Mouse (Mus musculus) c-Kit-positive CD71-positive TER-119-negative erythroid progenitor cells, embryonic 14.5 days (primary cell): Measurements from ENCODE around the gene Pigv.

ENCODE experiments used
- DNase-seq: peaks from one replicate; pipeline ENCODE4 v3.0.0-alpha.2; 2013; ENCODE audit warnings: low read depth

Pigv gene

DNA sequence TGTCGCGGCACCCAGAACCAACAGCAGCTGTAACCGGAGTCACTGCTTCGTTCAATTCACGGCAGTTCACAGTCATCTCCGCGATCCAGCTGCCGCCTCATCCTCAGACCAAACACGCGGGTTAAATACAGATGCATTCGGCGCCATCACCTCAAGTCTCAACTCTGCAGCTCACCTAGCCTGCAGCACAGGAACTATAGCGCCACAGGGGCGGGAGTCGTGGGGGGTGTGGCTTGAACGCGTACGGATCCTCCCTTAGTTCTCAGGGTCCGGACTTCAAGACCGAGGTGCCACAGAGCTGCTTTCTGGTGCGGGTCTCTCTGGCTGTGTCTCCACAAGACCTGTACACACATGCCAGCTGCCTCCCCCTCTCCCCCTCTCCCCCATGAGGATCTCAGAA, 26.8 kb downstream of the Pigv start:
- DNase-seq = no peak

DNA sequence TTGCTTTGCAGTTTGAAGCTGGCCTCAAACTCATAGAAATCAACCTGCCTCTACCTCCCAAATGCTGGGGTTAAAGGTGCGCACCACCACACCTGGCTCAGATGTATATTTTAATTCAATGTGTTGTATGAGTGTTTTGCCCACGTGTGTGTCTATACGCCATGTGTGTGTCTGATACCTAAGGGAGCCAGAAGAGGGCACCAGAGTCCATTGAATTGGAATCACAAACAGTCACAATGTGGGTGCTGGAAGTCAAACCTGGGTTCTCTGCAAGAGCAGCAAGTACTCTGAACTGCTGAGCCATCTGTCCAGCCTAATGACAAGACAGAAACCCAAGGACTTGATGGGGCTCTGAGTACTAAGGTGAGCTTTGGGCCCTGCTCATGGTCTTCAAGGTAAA, 27.3 kb downstream of the Pigv start:
- no peak for DNase-seq

DNA sequence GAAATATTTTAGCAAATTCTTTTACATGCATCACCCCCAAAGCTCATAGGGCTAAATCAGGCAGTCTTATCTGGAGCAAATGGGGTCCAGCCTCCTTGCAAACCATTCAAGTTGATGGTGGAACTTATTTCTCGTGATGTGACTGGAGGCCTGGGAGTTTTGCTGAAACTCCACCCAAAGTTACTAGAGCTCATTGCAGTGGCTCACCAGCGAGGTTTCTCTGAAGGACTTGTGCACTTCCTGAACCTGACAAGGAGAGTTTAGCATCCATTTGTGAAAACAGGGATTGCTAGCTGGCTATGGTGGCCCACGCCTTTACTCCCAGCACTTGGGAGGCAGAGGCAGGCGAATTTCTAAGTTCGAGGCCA, 38.4 kb downstream of the Pigv start:
- DNase-seq = no peak

DNA sequence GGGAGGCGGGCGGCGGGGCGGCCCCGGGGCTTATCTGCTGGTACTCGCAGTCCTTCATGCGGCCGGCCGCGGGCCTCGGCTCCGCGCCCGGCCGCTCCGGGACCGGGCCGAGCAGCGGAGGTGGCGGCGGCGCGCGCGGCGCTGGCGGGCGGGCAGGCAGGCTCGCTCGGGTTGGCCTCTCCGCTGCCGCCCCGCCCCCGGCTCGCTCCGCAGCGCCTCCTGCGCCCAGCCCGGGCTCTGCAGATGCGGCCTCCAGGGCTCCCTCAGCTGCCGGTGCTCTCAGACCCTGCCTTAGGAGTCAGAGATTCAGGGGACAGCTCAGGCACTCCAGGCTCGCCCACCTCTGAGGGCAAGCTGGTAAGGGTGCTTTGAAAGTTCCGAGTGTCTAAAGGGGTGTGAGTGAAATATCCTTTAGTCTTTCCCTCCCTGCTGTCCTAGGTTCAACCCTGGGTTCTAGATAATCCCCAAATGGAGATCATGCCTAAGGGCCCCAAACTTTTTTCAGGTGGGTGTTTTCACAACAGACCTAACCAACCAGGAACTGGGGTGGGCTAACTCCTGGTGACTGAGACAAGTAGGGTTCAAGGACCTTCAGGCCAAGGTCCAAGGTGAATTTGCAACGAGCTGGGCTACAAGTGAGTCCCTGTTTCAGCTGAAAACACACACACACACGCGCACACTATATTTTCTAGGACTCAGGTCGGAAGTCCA, 39.0 kb downstream of the Pigv start:
- peak; percentile 76 for DNase-seq

DNA sequence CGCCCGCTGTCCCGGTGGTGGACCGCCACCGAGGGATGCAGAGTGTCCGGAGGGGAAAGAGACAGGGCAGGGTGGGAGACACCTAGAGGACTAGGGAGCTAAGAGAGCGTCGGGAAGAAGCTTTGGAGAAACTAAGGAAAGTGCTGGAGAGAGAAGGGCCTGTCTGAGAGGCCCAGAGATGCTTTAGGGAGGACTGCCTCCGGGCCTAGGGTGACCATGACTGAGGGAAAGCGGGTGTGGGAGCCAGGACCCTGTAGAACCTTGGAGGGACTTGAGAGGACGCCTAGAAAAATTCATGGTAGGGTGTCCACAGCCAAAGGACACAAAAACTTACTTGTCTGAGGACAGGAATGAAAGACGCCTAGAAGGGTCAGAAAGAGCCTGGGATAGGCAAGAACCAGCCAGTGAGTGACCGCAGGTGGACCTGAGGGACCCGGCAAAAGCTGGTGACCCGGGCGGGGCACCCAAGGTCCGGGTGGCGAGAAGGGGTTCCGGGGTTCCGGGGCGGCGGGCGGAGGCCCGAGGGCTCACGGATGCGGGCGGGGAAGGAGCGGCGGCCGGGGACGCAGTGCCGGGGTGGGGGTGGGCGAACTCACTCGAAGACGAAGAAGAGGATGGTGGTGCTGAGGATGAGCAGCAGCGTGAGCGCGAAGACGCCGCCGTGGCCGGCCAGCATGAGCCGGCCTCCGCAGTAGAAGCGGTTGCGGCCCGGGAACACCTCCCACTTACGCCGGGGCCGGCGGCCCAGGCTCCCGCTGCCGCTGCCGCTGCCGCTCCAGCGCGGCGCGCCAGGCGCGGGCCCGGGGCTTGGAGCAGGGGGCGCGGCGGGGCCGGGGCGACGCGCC, 39.7 kb downstream of the Pigv start:
- no peak for DNase-seq

DNA sequence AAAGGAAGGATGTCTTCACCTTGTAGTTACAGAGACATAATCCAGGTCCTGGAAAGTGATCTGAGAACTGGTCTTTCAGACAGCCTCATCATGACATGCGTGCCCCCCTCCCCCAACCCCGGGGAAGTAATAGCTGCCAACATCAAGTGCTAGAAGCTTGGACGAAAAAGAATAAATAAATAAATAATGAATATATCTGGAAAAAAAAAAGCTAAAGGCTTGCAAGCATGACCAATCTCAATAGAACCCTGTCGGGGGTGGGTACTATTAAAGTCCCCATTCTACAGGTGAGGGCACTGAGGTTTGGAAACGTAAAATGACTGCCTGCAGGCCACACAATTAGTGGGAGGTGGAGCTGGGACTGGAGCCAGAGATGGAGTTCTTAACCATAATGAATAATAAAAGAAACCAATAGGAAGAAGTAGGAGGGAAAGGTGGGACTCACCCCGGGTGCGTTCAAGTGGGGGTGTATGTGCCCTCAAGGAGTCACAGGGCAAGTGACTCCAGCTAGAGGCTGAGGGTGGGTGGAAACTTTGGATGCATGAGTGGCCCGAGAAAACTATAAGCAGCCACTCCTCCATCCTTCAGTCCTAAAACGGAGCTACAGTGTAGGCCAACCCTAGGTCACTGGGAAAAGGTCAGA, 40.6 kb downstream of the Pigv start:
- DNase-seq = no peak

DNA sequence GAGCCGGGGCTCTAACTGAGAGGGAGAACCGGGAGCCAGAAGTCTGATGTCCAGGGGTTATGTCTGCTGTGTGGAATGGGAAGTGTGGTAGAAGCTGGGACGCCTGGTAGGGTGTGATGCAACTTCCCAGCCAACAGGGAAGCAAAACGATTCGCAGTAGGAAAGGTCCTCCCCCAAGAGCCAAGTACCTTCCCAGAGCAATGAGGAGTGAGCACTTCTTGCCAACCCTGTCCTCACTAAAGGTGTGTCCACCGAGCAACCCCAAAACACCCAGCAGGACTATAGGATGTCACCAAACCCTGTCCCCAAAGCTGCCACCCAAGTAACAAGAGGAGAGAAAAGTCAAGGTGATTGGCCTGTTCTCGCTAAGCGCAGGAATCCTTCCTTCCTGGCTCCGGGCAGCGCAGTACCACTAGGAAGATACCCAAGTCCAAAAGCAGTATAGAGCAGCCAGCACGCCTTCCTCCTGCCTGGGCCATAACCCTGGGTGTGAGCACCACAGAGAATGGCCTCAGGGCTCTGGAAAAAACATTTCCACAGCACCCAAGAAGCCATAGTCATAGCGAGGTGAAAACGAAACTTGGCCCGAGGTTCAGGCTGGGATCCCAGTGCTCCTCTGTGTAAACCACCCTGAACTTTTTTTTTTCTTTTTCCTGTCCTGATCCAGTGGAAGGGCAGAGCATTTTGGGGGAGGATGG, 41.2 kb downstream of the Pigv start:
- no peak for DNase-seq

DNA sequence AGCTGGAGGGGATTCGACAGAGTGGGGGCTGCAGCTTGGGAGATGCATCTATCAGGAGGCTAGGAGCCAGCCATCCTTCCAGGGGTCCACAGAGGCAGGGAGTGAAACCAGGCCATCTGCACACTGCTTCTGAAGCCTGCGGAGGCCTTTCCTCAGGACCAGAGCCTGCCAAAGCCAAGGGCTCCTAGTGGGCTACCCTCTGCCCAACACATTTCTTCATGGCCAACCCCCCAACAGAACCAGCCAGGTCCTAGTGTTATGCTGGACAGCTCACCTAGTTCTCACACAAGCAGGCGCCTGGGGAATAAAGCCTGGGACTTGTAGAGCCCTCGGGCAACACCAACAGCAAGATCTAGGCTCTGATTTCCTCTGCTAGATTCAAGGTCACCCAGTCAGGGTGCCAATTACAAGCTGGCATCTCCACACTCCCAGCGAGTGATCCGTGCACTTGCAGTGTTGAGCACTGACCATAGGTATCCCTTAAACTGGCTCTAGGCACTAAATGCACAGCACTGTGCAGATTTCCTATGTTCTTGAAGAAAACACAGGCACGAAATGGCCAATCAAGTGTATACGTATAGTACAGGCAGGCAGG, 42.0 kb downstream of the Pigv start:
- no peak for DNase-seq

DNA sequence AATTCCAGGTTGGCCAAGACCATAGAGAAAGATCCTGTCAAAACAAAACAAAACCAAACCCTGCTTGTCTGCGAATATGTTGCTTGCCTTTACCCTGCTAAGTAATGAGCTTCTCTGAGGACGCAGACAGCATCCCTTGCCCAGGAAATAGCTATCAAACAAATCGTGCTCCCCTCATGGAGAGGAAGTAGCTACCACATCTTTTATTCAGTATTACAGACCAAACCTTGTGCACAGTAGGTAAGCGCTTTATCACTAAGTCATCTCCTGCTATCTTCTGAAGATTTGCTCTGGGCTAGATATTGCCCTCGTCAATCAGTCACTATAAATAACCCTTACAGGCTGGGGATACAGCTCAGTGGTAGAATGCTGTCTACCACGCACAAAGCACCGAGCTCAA, 43.3 kb downstream of the Pigv start:
- DNase-seq = no peak

DNA sequence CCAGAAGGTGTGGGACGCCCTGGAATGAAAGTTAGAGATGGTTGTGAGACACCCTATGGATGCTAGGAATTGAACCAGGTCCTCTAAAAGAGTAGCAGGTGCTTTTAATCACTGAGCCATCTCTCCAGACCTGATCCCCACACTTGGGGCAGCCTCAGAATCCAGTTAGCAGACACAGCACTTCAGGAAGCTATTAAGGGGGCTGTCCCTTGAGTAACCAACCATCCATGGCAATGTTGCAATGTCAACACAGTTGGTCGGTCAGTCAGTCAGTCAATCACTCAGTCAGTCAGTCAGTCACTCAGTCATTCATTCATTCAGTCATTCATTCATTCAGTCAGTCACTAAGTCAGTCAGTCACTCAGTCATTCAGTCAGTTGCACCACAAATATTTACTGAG, 43.9 kb downstream of the Pigv start:
- DNase-seq = no peak

DNA sequence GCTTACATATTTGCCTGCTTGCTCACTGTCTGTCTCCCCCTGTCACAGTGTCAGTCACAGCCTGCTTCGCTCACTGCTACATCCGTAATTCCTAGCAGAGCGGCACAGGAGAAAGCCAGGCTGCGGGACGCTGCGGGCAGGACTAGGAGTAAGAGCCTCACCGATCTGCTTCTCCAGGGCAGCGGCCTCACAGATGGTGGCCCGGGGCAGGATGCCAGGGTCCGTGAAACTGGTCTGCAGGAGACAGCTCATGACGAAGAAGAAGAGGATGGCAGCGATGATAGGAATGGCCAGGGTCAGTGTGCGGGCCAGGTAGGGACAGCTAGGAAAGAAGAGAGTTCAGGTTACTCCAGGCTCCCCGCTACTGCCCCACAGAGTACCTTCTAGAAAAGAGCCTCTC, 45.4 kb downstream of the Pigv start:
- DNase-seq = no peak

DNA sequence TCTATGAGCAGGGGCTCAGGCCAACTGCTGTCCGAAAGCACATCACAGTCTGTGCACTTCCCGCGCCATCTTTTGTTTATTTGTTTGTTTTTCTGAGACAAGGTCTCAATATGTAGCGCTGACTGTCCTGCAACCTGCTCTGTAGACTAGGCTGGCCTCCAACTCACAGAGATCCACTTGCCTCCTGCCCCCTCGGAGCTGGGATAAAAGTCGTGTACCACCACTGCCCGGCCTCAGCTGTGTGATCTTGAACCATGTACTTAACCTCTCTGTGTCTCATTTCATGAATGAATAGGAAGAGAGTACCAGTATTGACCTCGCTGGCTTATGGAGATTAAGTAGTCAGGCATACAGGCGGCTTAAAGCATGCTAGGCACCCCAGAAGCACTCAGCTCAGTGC, 45.8 kb downstream of the Pigv start:
- DNase-seq = no peak

DNA sequence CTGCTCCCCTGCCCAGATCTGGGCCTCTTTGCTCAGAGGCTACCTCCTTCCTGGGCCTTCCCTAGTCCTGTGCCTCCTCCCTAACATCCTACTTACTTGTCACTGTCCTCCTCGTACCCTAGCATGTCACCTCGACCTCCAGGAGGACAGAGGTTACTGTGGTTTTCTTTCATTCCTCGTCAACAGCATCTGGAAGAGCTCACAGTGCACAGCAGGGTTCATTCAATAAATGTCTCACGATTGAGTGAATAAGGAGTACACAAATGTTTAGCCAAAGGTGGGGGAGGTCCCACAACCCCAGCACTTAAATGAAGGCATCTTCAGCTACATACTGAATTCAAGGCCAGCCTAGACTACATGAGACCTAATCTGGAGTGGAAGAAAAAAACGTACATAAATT, 46.2 kb downstream of the Pigv start:
- DNase-seq = no peak

DNA sequence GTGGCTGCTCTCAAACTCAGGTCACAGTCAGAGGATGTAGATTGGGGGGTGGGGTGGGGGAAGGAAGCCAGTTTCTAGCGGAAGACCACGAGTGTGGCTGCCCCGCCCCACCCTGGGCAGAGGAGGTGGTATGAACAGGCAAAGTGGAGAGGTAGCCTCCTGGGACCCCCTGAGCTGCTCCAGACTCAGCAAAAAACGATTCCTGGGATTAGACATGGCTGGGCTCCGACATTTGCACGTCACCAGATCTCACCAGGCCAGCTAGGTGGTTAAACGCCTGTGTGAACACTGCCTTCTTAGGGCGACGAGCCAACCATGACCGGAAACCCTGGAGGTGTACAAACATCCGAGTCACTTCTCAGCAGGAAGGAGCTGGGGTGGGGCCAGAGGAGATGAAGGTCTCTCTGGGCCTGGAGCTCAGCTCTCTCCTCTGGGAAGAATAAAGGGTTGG, 46.8 kb downstream of the Pigv start:
- no peak for DNase-seq

DNA sequence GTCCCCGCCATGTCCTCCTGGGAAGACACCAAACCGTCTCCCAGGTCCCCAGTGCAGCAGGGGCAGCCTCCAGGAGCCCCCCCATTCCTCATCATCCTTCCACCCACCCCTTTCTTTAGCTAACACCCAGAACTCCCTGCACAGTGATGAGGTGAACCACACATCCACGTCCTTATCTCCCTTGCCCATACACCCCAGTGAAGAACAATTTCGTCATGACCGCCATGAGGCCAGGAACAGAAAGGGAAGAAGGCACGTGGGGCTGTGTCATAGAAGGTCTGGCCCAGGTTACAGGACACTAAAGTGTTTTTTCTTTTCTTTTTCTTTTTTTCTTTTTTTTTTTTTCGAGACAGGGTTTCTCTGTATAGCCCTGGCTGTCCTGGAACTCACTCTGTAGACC, 47.6 kb downstream of the Pigv start:
- DNase-seq = no peak

DNA sequence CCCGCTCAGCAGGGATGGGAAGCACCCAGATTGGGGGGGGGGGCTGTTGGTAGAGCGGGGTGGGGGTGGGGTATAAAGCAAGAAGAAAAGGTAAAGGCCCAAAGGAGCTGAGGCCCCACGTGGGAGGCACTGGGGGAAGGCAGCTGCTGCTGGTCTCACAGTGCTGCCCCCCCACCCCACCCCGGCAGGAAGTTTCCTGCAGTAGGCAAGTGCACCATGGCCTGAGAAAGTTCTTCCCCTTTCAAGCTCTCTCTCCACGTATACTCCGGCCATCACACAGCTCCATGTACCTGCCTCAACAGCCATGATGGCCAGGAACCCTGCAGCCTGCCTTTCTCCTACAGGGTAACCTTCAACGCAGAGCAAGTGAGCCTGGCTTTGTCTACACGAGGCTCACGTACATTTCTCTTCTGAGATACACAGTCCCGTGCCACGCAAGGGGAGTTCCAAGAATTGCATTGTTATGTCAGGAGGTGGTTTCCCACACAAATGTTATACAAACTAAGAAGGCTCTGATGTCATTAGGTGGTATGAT, 50.2 kb downstream of the Pigv start:
- DNase-seq = no peak

DNA sequence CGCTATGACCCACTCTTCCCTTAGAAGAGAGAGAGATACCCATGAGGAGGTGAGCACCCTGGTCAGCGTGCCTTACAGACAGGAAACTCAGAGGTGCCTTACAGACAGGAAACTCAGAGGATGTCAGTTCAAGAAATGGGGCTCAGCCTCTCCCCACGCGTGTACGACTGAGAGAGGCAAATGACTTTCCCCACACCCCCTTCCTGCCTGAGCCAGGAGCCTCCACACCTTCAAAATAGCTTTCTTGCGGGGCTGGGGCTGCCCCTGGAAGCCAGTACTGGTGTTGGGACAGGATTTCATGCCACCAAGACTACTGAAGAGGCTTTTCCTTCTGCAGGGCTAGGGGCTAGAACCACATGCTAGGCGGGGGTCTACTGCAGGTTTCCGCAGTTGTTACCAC, 51.8 kb downstream of the Pigv start:
- DNase-seq = no peak

DNA sequence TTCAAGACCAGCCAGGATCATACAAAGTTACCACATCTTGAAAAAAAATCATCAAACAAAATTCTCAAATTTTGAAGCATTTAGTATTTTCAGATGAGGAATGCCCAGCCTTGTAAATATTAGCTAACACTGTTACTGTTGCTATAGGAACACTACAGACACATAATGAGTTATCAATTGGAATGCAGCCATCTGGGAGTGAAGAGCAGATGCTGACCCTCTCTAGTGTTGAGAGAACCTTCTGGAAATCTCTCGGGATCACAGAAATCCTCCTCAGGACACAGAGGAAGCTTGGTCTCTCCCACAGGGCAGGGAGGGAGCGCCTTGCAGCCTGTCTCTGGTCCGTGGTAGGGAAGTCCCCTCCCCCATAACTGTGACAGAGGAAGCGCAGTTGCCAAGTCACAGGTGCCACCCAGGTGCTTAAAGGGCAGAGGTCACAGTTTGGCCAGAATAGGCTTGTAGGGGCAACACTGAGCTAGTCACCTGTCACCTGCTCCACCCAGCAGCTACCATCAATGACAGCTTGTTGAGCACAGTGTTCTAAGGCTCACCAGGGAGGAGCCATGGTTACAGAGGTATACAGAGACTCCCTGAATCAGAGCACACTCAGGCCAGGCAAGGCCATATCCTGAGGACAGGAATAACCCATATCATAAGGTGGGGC, 52.8 kb downstream of the Pigv start:
- DNase-seq = no peak

DNA sequence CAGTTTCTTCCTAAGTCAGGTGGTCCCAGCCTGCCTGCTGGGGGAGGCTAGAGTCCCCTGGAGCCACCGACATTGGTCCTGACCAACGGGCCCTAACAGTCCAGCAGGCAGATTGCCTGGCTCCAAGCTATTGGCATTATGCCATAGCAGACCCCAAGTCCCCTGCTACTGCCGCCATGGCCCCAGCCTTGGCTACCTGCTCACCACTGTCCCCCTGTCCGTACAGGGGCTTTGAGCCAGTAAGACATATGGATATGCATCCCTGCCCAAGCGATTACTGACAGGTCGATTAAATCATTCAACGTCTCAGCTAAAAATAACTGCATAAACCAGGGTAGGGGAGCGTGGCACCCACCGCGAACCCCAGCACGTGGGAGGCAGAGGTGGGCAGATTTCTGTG, 54.5 kb downstream of the Pigv start:
- no peak for DNase-seq

DNA sequence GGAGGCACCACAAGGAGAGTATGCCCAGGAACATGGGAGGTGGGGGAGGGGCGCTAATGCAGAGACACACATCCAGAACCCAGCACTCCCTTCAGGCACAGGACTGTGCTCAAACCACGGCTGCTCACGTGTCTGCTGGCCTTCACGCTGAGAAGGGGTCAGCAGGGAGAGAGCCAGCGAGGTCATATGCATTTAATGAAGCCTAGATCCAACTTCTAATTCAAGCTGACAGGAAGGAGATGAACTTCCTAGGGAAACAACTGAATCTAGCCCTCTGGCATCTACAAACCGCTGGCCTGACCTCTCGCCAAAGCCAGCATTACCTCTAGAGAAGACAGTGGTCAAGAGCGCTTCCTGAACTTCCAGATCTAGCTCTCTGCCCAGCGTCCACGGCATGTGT, 57.0 kb downstream of the Pigv start:
- DNase-seq = no peak

DNA sequence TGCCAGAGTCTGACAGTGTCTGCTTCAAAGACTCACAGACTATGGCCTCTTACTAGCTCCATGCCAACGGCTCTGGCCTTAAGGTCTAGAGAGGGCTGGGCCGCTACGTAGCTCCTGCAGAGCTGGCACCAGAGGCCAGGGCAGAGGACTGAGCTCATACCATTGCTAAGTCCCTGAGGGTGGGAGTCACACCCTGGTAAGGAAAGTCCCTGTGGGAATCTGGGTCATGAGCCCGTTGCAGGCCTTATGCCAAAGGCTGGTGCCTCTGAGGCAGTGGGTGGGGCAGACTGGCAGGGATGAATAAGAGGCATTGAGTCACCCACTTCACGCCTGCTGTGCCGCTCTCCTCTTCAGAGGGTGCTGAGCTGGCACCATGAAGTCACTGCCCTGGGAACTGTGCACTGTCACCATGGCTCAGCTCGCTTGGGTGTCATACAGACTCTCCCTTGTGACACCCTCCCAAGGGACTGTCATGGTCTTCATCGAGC, 58.1 kb downstream of the Pigv start:
- no peak for DNase-seq
